Mouse (Mus musculus) inflammation-experienced regulatory T-cells, adult 6 months (primary cell): ENCODE measurements around the gene Ntf3. TPM values are rescaled to one million over a fixed set of nuclear protein-coding genes. Genes with fewer than 3 reads are reported as not detected.

Experiments used
- ATAC-seq: one replicate; pipeline ENCODE4 v1.8.0; 2017
- polyA plus RNA-seq, 3 experiments: library from polyadenylated mRNA; unstranded; fragments of 100-300 nt; shearing (Covaris generic); gene quantifications; one replicate each; pipeline ENCODE4 v1.2.1; 2017

Ntf3 gene
- polyA plus RNA-seq, 3 experiments from 2014 or later = not detected

DNA sequence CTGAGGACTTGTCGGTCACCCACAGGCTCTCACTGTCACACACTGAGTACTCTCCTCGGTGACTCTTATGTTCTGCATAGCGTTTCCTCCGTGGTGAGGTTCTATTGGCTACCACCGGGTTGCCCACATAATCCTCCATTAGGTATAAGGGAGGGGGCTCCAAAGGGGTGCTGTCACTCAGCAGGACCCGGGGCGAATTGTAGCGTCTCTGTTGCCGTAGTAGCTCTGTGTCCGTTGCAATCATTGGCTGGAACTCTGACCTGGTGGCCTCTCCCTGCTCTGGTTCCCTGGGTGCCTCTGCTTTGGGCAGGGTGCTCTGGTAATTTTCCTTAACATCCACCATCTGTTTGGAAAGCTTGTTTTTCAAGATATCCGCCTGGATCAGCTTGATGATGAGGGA, 64.7 kb downstream of the Ntf3 start:
- ATAC-seq = no peak

DNA sequence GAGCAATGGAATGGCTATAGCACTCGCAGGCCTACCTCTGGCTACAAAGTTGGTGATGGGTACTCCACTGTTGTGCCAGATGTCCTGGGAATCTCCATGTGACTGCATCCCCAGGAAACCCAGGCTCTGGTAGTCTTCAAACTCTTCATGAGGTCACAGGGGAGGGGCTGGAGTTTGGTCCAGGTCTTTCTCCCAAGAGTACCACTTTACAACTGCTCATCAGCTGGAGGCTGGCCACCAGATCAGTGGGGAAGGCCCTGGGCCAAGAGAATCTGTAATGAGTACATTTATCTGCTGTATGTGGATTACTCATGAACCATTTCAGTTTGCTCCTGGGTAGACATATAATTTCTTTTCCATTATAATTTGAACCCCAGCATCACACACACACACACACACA, 66.1 kb downstream of the Ntf3 start:
- no peak for ATAC-seq

DNA sequence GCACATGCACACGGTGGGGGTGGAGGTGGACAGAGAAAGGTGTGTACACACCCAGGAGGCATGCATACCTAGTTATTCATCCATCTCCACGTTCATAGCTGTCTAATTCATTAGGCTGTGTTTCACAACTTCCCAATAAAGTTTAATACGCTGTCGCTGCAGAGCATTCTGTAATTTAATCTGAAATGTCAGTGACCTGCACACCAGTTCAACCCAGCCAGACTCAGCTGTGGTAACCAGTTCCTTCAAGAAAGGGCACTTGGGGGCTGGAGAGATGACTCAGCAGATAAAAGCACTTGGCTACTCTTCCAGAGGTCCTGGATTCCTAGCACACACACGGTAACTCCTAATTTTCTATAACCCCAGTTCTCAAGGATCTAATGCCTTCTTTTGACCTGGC, 69.2 kb downstream of the Ntf3 start:
- ATAC-seq = no peak

DNA sequence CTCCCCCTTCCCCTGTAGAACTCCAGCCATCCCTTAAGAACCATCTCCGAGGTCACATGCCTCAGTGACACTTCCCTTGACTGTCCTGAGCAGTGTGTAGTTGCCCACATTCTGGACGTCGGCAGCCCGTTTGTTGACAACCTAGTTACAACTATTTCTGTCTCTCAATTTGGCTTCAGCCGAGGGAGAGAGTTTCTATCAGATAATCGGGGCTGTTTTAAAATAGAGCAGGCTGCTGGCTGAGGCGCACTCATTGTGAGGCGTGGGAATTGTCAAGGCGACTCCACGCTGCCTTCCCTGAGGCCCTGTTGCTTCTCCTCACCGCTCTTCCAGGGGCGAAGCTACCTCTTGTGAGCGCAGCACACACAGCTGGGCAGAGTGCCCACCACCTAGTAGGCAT, 70.6 kb downstream of the Ntf3 start:
- no peak for ATAC-seq

DNA sequence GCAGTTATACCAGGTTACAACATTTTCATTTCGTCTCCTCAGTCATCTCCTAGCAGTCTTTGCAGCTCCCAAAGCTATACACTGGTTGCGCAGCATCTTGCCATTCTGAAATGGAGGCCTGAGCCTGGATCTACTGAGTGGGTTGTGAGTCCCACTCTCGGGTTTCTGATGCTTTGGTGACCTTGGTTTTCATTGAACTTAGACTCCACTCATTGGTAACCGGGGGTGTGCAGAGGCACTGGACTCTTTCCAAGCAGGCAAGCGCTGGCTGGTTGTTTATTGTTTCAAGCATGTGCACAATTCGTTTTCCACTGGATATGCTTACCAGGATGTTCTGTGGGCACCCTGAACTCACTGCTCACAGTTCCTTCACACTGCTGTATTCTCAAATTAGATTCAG, 71.7 kb downstream of the Ntf3 start:
- ATAC-seq = no peak

DNA sequence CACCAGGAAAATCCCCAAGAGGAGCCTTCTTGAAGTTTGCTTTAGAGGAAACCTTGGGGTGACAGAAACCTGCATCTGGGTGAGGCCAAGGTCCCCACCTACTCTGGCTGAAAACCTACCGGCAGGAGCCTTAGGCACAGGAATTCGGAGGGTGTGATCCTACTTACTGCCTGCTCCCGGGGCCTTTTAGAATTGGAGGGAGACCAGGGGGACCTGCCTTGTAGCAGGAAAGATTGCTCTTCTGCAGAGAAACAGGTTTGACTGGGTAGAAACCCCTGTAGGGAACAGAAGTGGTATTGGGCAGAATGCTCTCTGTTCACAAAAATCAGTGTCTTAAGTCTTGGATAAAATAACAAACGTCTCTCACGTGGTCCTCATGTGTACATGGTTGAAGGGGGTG, 74.7 kb downstream of the Ntf3 start:
- ATAC-seq = no peak

DNA sequence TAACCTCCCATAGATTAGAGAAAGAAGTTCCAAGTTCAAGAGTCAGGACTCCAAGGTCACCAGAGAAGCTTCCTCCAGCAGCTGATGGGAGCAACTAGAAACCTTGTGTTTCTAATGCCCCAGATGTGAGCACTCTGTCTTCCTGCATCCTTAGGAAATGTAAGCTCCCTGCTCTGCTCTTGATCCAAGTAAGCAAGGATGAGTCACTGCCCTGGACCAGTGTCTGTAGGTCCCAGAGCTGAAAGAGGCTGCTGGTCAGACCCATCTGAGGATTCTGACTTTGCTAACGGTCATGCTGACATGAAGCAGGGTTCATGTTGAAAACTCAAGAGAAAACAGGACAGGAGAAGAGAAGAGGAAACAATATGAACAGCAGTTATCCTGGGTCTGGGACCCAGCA, 76.6 kb downstream of the Ntf3 start:
- ATAC-seq = no peak

DNA sequence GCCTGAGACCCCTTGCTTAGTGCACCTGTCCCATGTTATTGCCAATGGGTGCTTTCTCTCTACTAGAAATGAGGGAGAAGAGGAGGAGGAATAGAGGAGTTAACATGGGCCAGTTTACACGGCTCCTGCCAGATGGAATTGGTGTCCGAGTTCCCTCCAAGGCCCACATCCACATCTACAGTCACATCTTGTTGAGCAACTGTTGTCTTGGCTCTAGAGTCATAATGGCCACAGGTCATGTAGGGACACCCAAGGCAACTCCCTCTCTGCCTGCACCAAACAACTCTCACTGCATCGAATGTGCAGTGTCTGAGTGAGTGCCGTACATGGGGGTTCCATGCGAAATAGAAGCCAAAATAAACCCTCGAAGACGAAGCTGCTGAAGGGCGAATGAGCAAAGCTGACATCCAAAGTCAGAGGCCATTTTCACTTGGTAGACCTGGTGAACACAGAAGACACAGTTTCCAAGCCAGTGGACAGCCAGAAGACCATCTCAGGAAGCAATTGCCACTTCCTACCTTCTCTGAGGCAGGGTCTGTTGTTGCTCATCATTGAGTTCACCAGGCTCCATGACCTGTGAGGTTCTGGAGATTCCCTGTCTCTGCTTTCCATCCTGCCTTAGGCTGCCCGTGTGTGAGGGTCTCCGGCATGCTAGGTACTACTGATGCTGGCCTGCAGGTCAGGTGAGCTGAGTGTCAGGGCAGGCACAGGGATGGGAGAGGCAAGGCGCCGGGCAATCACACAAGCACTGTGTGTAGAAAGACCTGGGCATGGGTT, 78.0 kb downstream of the Ntf3 start:
- no peak for ATAC-seq

DNA sequence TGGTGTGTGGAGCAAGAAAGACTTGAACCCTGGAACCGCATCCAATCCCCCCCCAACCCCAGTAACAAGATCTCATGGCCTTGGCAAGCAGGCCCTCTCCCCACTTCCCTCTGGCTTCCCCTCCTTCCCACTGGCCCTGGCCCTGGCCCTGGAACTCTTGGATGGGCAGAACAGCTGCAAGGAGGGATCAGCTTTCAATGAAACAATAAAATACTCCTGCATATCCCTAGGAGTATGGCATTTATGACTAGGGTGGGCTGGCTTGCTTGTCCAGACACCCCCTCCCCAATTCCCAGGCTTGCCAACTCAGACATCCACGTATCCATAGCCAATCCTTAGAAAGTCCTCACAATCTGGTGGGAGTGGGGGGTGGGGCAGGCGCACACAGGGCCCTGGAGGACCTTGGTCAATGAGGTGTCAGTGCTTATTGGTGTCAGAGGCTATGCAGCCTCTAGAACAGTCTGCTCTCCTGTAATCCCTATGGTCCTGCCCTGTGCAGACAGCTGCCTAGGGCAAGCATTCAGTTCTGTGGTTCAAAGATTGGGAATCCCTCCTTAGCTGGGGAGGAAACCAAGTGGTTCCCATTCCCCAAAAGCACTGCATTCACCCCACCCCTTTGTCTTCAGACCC, 80.3 kb downstream of the Ntf3 start:
- ATAC-seq = no peak

DNA sequence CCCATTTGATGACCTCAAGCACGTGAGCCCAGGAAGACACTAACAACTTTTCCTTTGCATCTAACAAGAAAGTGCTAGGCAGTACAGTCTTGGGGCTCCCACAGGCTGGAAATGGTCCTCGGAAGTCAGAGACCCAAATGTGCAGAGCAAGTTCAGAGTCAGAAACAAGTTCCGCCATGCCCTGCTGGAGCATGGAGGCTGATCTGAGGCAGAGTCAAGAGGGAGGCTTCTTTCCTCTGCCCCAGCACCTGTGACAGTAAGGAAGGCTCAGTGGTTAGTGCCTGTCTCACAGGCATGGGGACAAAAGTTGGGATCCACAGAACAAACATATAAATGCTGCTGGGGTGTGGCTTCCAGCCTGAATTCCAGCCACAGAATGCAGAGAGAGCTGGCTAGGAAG, 86.2 kb downstream of the Ntf3 start:
- ATAC-seq = no peak

DNA sequence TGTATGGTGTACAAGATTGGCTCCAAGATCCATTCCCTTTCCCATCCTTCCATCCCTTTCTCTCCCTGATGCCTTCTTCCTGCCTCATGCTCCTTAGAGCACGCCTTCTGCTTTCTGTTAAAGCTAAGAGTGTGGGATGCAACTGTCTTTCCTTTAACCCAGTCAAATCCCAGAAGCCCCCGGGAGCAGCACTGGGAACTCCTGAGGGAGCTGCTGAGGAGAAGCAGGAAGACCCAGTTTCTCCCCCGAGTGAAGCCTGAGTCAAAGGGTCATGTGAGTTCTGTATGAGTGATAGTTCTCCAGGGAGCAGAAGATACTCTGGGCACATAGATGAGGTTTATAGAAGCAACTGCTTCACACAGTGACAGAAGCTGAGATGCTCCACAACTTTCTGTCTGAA, 109.0 kb downstream of the Ntf3 start:
- no peak for ATAC-seq

DNA sequence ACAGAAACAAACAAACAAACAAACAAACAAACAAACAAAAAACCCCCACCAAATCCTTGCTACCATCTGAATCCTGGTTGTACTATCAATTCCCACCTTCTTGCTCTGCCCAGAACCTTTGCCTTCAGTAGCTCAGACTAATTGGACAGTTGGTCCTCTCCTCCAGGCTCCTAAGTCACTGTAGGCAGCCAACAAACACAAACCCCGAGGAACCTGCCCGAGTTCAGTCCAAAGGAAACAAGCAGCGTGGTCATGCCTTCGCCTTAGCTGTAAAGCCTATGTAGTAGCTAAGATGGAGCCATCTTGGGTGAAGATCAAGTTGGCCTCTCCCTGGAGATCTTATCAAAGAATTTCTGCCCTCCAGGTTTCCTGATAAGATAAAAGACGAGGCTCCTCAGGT, 113.6 kb downstream of the Ntf3 start:
- ATAC-seq = no peak
